Mouse (Mus musculus) cerebellum, adult 9-10 months (tissue): ENCODE measurements at regions not wholly inside any gene's neighbourhood (a gene's known extent, or its start where the extent isn't known, plus 50 kb on each side); places are given as distances from the start of the nearest gene placed in this dataset.

Source experiments
- DNase-seq: peaks from one replicate; pipeline ENCODE4 v3.0.0; 2022

GRCm38 (mm10) chr6:93391166-93391565 lies 447.9 kb upstream of the Adamts9 start:
- DNase-seq: no peak

- DNase-seq: no peak
Observed at GRCm38 (mm10) chr6:93371341-93371740, 428.0 kb upstream of the Adamts9 start.

- no peak for DNase-seq
Observed at GRCm38 (mm10) chr6:93363846-93364245, 420.6 kb upstream of the Adamts9 start.

GRCm38 (mm10) chr6:93353353-93354125 lies 410.2 kb upstream of the Adamts9 start:
- DNase-seq: no peak

- DNase-seq: no peak
Observed at GRCm38 (mm10) chr6:93349936-93350700, 406.8 kb upstream of the Adamts9 start.

- DNase-seq: no peak
Observed at GRCm38 (mm10) chr6:93348141-93348540, 404.8 kb upstream of the Adamts9 start.

GRCm38 (mm10) chr6:93328683-93329082 lies 385.4 kb upstream of the Adamts9 start:
- DNase-seq: no peak

GRCm38 (mm10) chr6:93327930-93328329 lies 384.6 kb upstream of the Adamts9 start:
- no peak for DNase-seq

GRCm38 (mm10) chr6:93323881-93324280 lies 380.6 kb upstream of the Adamts9 start:
- DNase-seq: no peak

GRCm38 (mm10) chr6:93314625-93315024 lies 371.3 kb upstream of the Adamts9 start:
- no peak for DNase-seq

GRCm38 (mm10) chr6:93305176-93305575 lies 361.9 kb upstream of the Adamts9 start:
- DNase-seq: no peak

GRCm38 (mm10) chr6:93297975-93298374 lies 354.7 kb upstream of the Adamts9 start:
- DNase-seq: no peak

GRCm38 (mm10) chr6:93291711-93292110 lies 348.4 kb upstream of the Adamts9 start:
- no peak for DNase-seq

- DNase-seq: no peak
Observed at GRCm38 (mm10) chr6:93288421-93288820, 345.1 kb upstream of the Adamts9 start.

- DNase-seq: no peak
Observed at GRCm38 (mm10) chr6:93285796-93286195, 342.5 kb upstream of the Adamts9 start.

GRCm38 (mm10) chr6:93281530-93281929 lies 338.2 kb upstream of the Adamts9 start:
- no peak for DNase-seq

GRCm38 (mm10) chr6:93273917-93274513 lies 330.7 kb upstream of the Adamts9 start:
- no peak for DNase-seq

GRCm38 (mm10) chr6:93272206-93272605 lies 328.9 kb upstream of the Adamts9 start:
- DNase-seq: no peak

- DNase-seq: no peak
Observed at GRCm38 (mm10) chr6:93266826-93267225, 323.5 kb upstream of the Adamts9 start.

- DNase-seq: no peak
Observed at GRCm38 (mm10) chr6:93265164-93265563, 321.9 kb upstream of the Adamts9 start.

GRCm38 (mm10) chr6:93260827-93261226 lies 317.5 kb upstream of the Adamts9 start:
- no peak for DNase-seq

GRCm38 (mm10) chr6:93257130-93257841 lies 314.0 kb upstream of the Adamts9 start:
- DNase-seq: no peak

- no peak for DNase-seq
Observed at GRCm38 (mm10) chr6:93253746-93254145, 310.5 kb upstream of the Adamts9 start.
